ENCODE assay signal across 12 mouse cellular contexts in the genomic region with DNA sequence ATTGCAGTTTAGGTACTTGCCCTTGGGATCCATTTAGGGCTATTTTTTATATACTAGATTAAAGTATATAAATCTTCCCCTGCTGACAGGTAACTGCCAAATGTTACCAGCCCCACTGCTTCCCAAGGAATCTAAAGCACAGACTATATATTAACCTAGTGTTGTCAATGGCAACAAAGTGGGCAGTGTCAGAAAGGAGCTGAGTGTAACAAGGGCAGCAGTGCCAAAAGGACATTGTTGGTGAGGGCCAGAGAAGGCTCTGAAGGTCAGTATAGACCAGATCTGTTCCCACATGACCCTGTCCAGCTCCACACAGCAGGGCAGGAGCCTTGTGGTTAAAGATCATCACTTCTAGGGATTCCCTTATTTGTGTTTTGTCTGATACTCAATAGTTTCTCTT.
"Had no signal": no experiment of that assay in that cellular context is flagged by ENCODE, and none has a peak within 500 bp of the region (broad histone marks: within the 10 kb centered on the region; RNA-seq: fewer than 3 reads in every experiment).

No protein-coding gene starts in this region.

- H3K27ac ChIP-seq: kidney, postnatal 0 days; limb, embryonic 13.5 days; liver, embryonic 13.5 days; midbrain, embryonic 13.5 days; neural tube, embryonic 13.5 days; stomach, embryonic 15.5 days had no signal

- ATAC-seq: intestine, embryonic 16.5 days; midbrain, embryonic 13.5 days had no signal

- H3K4me3 ChIP-seq: limb, embryonic 13.5 days; liver, embryonic 13.5 days; midbrain, embryonic 13.5 days; neural tube, embryonic 13.5 days; stomach, embryonic 15.5 days had no signal

- H3K9ac ChIP-seq: limb, embryonic 13.5 days; liver, embryonic 13.5 days; midbrain, embryonic 13.5 days; neural tube, embryonic 13.5 days; stomach, embryonic 15.5 days had no signal

- H3K9me3 ChIP-seq: limb, embryonic 13.5 days; liver, embryonic 13.5 days; midbrain, embryonic 13.5 days; stomach, embryonic 15.5 days had no signal

- H3K4me2 ChIP-seq: limb, embryonic 13.5 days; liver, embryonic 13.5 days; midbrain, embryonic 13.5 days; neural tube, embryonic 13.5 days; stomach, embryonic 15.5 days had no signal

- H3K27me3 ChIP-seq: limb, embryonic 13.5 days; liver, embryonic 13.5 days; midbrain, embryonic 13.5 days; neural tube, embryonic 13.5 days; stomach, embryonic 15.5 days had no signal

- DNase-seq: layer of hippocampus, postnatal 36 days; liver, embryonic 13.5 days; lung, adult 18-20 months; right cerebral cortex, postnatal 14 days; thymus, adult 2 months; thymus, postnatal 25 days had no signal

- H3K36me3 ChIP-seq: limb, embryonic 13.5 days; liver, embryonic 13.5 days; midbrain, embryonic 13.5 days; neural tube, embryonic 13.5 days; stomach, embryonic 15.5 days had no signal

- H3K4me1 ChIP-seq: limb, embryonic 13.5 days; liver, embryonic 13.5 days; midbrain, embryonic 13.5 days; neural tube, embryonic 13.5 days; stomach, embryonic 15.5 days had no signal
